Mouse (Mus musculus): ENCODE measurements around the gene St3gal2.
"Not testable (repeated sequence)": the region's sequence is repeated elsewhere in the genome, so short reads cannot be mapped to it uniquely, and the experiment has no call there.

St3gal2 gene

GRCm38 (mm10) chr8:110990017-110990416, 70.3 kb downstream of the St3gal2 start:
- no peak for DNase-seq (ENCODE audit: low spot score in 2 of 2)

- DNase-seq (ENCODE audit: low spot score in 2 of 2), result no peak
These were observed 77.1 kb downstream of the St3gal2 start for GRCm38 (mm10) chr8:110996641-110997430.

DNA sequence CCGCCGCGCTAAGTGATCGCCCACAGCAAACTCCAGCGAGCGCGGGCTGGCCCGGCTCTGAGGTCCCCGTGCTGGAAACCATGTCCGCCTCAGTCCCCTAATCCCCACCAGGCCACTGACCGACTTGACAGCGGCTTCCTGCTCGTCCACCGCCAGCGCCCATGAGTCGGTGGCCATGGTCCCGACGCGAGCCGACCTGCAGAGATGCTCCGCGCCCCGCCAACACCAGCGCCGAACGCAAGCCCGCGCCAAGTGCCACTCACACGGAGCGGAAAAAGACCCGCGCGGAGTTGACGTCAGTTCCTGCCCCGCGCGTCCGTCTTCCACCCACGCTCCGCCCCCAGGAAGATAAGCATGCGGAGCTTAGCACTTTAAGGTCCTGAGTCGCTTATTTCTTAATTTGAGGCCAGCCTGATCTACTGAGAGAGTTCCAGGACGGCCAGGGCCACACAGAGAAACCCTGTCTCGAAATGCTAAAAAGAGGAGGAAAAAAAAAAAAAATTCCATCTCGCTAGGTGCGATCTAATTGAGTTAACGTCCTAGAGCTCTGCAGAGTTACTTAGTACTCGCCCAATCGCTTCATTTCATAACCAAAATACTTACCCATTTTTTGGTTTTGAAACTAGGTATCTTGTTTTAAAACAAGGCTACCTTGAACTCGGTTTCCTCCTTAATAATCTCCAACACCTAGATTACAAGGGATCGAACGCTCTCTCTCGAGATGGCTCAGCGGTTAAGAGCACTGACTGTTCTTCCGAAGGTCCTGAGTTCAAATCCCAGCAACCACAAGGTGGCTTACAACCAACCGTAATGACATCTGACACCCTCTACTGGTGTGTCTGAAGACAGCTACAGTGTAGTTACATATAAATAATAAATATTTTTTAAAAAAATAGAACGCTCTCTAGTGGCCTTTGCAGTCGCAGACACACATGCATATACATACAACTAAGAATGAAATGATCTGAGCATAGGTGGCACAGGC, 78.1 kb downstream of the St3gal2 start, which contains the start of gene Ddx19a:
Gene Ddx19a, minus strand, starts transcription at position 254 of the 985 bp plus-strand sequence.
- peak; percentile 79 to 80 for DNase-seq (ENCODE audit: low spot score in 2 of 2)

DNA sequence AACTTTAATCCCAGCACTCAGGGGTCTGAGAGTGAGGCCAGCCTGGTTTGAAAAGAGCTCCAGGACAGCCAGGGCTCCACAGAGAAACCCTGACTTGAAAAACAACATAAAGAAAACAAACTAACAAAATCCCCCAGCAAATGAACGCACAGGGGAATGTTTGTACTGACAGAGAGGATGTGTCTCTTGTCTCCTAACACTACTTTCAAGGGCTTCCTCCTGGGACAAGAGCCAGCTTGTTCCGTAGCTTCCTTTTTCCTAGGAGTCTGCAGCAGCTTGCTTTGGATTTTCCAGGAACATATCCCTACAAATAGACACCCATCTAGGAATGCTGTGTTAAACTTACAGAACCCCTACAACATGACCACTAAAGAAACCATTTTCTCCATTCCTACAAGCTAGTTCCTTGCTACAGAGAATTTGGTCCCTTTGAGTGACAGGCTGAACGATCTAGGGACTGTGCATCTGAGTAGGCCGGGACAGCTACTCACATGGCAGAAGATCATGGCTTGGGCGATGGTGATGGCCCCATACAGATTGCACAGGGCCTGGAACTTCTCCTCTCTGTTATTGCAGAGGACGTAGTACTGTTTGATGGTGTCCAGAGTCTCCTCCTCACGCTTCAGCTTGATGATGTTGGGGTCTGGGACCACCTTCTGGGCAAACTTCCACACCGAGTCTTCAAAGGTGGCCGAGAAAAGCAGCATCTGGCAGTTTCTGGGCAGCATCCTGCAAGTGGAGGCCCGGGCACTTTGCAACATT, 90.7 kb downstream of the St3gal2 start:
- not testable (repeated sequence) for DNase-seq (ENCODE audit: low spot score in 2 of 2)

Data from urinary bladder, adult 18-20 months (tissue).